Comparison of ENCODE assay signal across 8 mouse cellular contexts in genomic region chr11:98328371-98329069, GRCm38 (mm10). TPM values are rescaled to one million over a fixed set of nuclear protein-coding genes. Genes with fewer than 3 reads are reported as not detected.
DNase-seq lines count a peak whose midpoint lies in the region; ATAC-seq lines count a peak whose summit lies in the region.

No protein-coding gene starts in this region.

- no peaks in the 10 kb centered on the region for H3K36me3 ChIP-seq in liver, embryonic 11.5 days (ENCODE audit: control insufficient read depth, insufficient read depth, low read length)
- H3K36me3 ChIP-seq in embryonic facial prominence, embryonic 12.5 days = no peaks in the 10 kb centered on the region
- no peaks in the 10 kb centered on the region for H3K36me3 ChIP-seq in intestine, embryonic 14.5 days (ENCODE audit: control insufficient read depth, insufficient read depth, low read length)
- no peaks in the 10 kb centered on the region for H3K36me3 ChIP-seq in neural tube, embryonic 13.5 days

- WGBS in liver, embryonic 11.5 days = 2% methylated on average over 53 of the region's 56 CpGs
- under 1% methylated on average over 55 of the region's 56 CpGs for whole genome bisulfite sequencing in embryonic facial prominence, embryonic 12.5 days
- under 1% methylated on average over 49 of the region's 56 CpGs for WGBS in intestine, embryonic 14.5 days
- under 1% methylated on average over 54 of the region's 56 CpGs for WGBS in neural tube, embryonic 13.5 days

- no peak overlapping the region for H3K27ac ChIP-seq in liver, embryonic 11.5 days (ENCODE audit: low read depth, low read length)
- no peak overlapping the region for H3K27ac ChIP-seq in embryonic facial prominence, embryonic 12.5 days
- no peak overlapping the region for H3K27ac ChIP-seq in intestine, embryonic 14.5 days (ENCODE audit: low read depth)
- H3K27ac ChIP-seq in neural tube, embryonic 13.5 days (replicated peaks) = peak overlapping the region; percentile 90

- H3K4me3 ChIP-seq in liver, embryonic 11.5 days (ENCODE audit: low read depth, low read length) = peak overlapping the region; percentile 30
- H3K4me3 ChIP-seq in embryonic facial prominence, embryonic 12.5 days = peak overlapping the region; percentile 22
- no peak overlapping the region for H3K4me3 ChIP-seq in intestine, embryonic 14.5 days (ENCODE audit: low read depth, low read length)
- peak overlapping the region; percentile 47 for H3K4me3 ChIP-seq in neural tube, embryonic 13.5 days

- H3K9me3 ChIP-seq in liver, embryonic 11.5 days (ENCODE audit: control insufficient read depth, low read length) = no peaks in the 10 kb centered on the region
- H3K9me3 ChIP-seq in embryonic facial prominence, embryonic 12.5 days = no peaks in the 10 kb centered on the region
- no peaks in the 10 kb centered on the region for H3K9me3 ChIP-seq in intestine, embryonic 14.5 days (ENCODE audit: control insufficient read depth, low read length)
- H3K9me3 ChIP-seq in neural tube, embryonic 13.5 days = no peaks in the 10 kb centered on the region

- H3K4me1 ChIP-seq in liver, embryonic 11.5 days (replicated peaks; ENCODE audit: control insufficient read depth, insufficient read depth, low read length) = peaks cover 4% of the 10 kb centered on the region; the same call in 1 of the 2 replicates
- H3K4me1 ChIP-seq in embryonic facial prominence, embryonic 12.5 days = peaks cover 17% of the 10 kb centered on the region
- H3K4me1 ChIP-seq in intestine, embryonic 14.5 days (replicated peaks; ENCODE audit: control insufficient read depth, insufficient read depth, low read length) = peaks cover 9% of the 10 kb centered on the region; the same call in 1 of the 2 replicates
- H3K4me1 ChIP-seq in neural tube, embryonic 13.5 days (replicated peaks) = peaks cover 51% of the 10 kb centered on the region

- no peak for DNase-seq in liver, embryonic 11.5 days (ENCODE audit: low spot score)
- no peak for DNase-seq in liver
- peak; percentile 77 for DNase-seq in intestine, embryonic 14.5 days (ENCODE audit: low spot score)
- DNase-seq in gastrocnemius, postnatal 25 days = no peak
- no peak for DNase-seq in ovary, postnatal 36 days (ENCODE audit: low spot score)

- peaks cover 100% of the 10 kb centered on the region for H3K27me3 ChIP-seq in liver, embryonic 11.5 days (replicated peaks; ENCODE audit: control insufficient read depth, insufficient read depth, low read length)
- H3K27me3 ChIP-seq in embryonic facial prominence, embryonic 12.5 days = peaks cover 97% of the 10 kb centered on the region
- H3K27me3 ChIP-seq in intestine, embryonic 14.5 days (replicated peaks; ENCODE audit: control insufficient read depth, insufficient read depth, low read length) = peaks cover 100% of the 10 kb centered on the region
- H3K27me3 ChIP-seq in neural tube, embryonic 13.5 days = peaks cover 98% of the 10 kb centered on the region

- no peak for ATAC-seq in liver, embryonic 11.5 days (replicated peaks; ENCODE audit: low FRiP score)
- no peak for ATAC-seq in embryonic facial prominence, embryonic 12.5 days (ENCODE audit: insufficient number of reproducible peaks, insufficient read depth, low FRiP score, low TSS enrichment)
- no peak for ATAC-seq in intestine, embryonic 14.5 days (replicated peaks; ENCODE audit: low FRiP score, low TSS enrichment, low read depth)
- ATAC-seq in neural tube, embryonic 13.5 days (ENCODE audit: low read depth) = no peak
- ATAC-seq in inflammation-experienced regulatory T-cells, adult 6 months = no peak

- H3K9ac ChIP-seq in liver, embryonic 11.5 days (ENCODE audit: low read depth, low read length) = no peak overlapping the region
- peak overlapping the region; percentile 25 for H3K9ac ChIP-seq in embryonic facial prominence, embryonic 12.5 days
- H3K9ac ChIP-seq in intestine, embryonic 14.5 days (ENCODE audit: low read length) = no peak overlapping the region
- peak overlapping the region; percentile 79 for H3K9ac ChIP-seq in neural tube, embryonic 13.5 days

- H3K4me2 ChIP-seq in liver, embryonic 11.5 days = peak overlapping the region; percentile 40
- peak overlapping the region; percentile 35 for H3K4me2 ChIP-seq in embryonic facial prominence, embryonic 12.5 days (replicated peaks)
- peak overlapping the region; percentile 3; the same call in 1 of the 2 replicates for H3K4me2 ChIP-seq in intestine, embryonic 14.5 days (ENCODE audit: low read length)
- peak overlapping the region; percentile 54 for H3K4me2 ChIP-seq in neural tube, embryonic 13.5 days

RNA-seq across cellular contexts. Expression of gene Neurod2, which starts 0.9 kb away (rescaled TPM):
- polyA plus RNA-seq in liver, embryonic 11.5 days (2014; fragmentation: Nextera tagmentation; extraction: Ambion mirVana) = 0.10 and 0.18 TPM in 2 replicates
- 0.27 and 0.61 TPM in 2 replicates for polyA plus RNA-seq in embryonic facial prominence, embryonic 12.5 days (2016; fragmentation: Nextera tagmentation; extraction: Ambion mirVana)
- 0.05 and 0.07 TPM in 2 replicates for polyA plus RNA-seq in intestine, embryonic 14.5 days (2014; fragmentation: Nextera tagmentation; extraction: Ambion mirVana)
- 26.4 and 27.0 TPM in 2 replicates for polyA plus RNA-seq in neural tube, embryonic 13.5 days (2015; fragmentation: Nextera tagmentation; extraction: Ambion mirVana)
- not detected for total RNA-seq in gastrocnemius, postnatal 25 days (2021)
- polyA plus RNA-seq in inflammation-experienced regulatory T-cells, adult 6 months (2017; shearing (Covaris generic)) = not detected

RNA-seq across cellular contexts. Expression of gene Ppp1r1b, which starts 19.7 kb away (rescaled TPM):
- 0.38 TPM in 1 of 2 replicates, not detected in the other for polyA plus RNA-seq in liver, embryonic 11.5 days (2014; fragmentation: Nextera tagmentation; extraction: Ambion mirVana)
- 0.39 and 1.0 TPM in 2 replicates for polyA plus RNA-seq in embryonic facial prominence, embryonic 12.5 days (2016; fragmentation: Nextera tagmentation; extraction: Ambion mirVana)
- polyA plus RNA-seq in intestine, embryonic 14.5 days (2014; fragmentation: Nextera tagmentation; extraction: Ambion mirVana) = 21.4 and 22.6 TPM in 2 replicates
- 1.7 and 2.1 TPM in 2 replicates for polyA plus RNA-seq in neural tube, embryonic 13.5 days (2015; fragmentation: Nextera tagmentation; extraction: Ambion mirVana)
- total RNA-seq in gastrocnemius, postnatal 25 days (2021) = under 1 TPM in 1 of 2 experiments, not detected in 1; 0.35 TPM
- polyA plus RNA-seq in inflammation-experienced regulatory T-cells, adult 6 months (2017; shearing (Covaris generic)) = not detected

RNA-seq across cellular contexts. Expression of gene Stard3, which starts 29.6 kb away (rescaled TPM):
- 25.3 and 28.9 TPM in 2 replicates for polyA plus RNA-seq in liver, embryonic 11.5 days (2014; fragmentation: Nextera tagmentation; extraction: Ambion mirVana)
- polyA plus RNA-seq in embryonic facial prominence, embryonic 12.5 days (2016; fragmentation: Nextera tagmentation; extraction: Ambion mirVana) = 39.6 and 47.6 TPM in 2 replicates
- 40.5 and 44.8 TPM in 2 replicates for polyA plus RNA-seq in intestine, embryonic 14.5 days (2014; fragmentation: Nextera tagmentation; extraction: Ambion mirVana)
- polyA plus RNA-seq in neural tube, embryonic 13.5 days (2015; fragmentation: Nextera tagmentation; extraction: Ambion mirVana) = 39.7 and 41.1 TPM in 2 replicates
- total RNA-seq in gastrocnemius, postnatal 25 days (2021) = 10 to 100 TPM in 1 of 2 experiments, 1 to 10 TPM in 1; 9.6 to 11.8 TPM
- polyA plus RNA-seq in inflammation-experienced regulatory T-cells, adult 6 months (2017; shearing (Covaris generic)) = 10 to 100 TPM; 38.5 to 42.1 (median 40.3) TPM

RNA-seq across cellular contexts. Expression of gene Tcap, which starts 55.1 kb away (rescaled TPM):
- 0.65 and 0.89 TPM in 2 replicates for polyA plus RNA-seq in liver, embryonic 11.5 days (2014; fragmentation: Nextera tagmentation; extraction: Ambion mirVana)
- polyA plus RNA-seq in embryonic facial prominence, embryonic 12.5 days (2016; fragmentation: Nextera tagmentation; extraction: Ambion mirVana) = 1.5 and 1.7 TPM in 2 replicates
- not detected in 2 replicates for polyA plus RNA-seq in intestine, embryonic 14.5 days (2014; fragmentation: Nextera tagmentation; extraction: Ambion mirVana)
- polyA plus RNA-seq in neural tube, embryonic 13.5 days (2015; fragmentation: Nextera tagmentation; extraction: Ambion mirVana) = 0.42 and 2.1 TPM in 2 replicates
- 1,000 to 10,000 TPM; 2,256 to 3,626 TPM for total RNA-seq in gastrocnemius, postnatal 25 days (2021)
- not detected for polyA plus RNA-seq in inflammation-experienced regulatory T-cells, adult 6 months (2017; shearing (Covaris generic))

RNA-seq across cellular contexts. Expression of gene Pnmt, which starts 57.7 kb away (rescaled TPM):
- 0.53 and 0.88 TPM in 2 replicates for polyA plus RNA-seq in liver, embryonic 11.5 days (2014; fragmentation: Nextera tagmentation; extraction: Ambion mirVana)
- polyA plus RNA-seq in embryonic facial prominence, embryonic 12.5 days (2016; fragmentation: Nextera tagmentation; extraction: Ambion mirVana) = 0.33 TPM in 1 of 2 replicates, not detected in the other
- polyA plus RNA-seq in intestine, embryonic 14.5 days (2014; fragmentation: Nextera tagmentation; extraction: Ambion mirVana) = not detected in 2 replicates
- 0.73 and 0.79 TPM in 2 replicates for polyA plus RNA-seq in neural tube, embryonic 13.5 days (2015; fragmentation: Nextera tagmentation; extraction: Ambion mirVana)
- total RNA-seq in gastrocnemius, postnatal 25 days (2021) = 1 to 10 TPM in 1 of 2 experiments, under 1 TPM in 1; 0.87 to 2.9 TPM
- polyA plus RNA-seq in inflammation-experienced regulatory T-cells, adult 6 months (2017; shearing (Covaris generic)) = not detected

Comparison
In these comparisons a context has a peak if more than half of its experiments do, and no peak if none do; other contexts are left out.
1. H3K4me2 ChIP-seq: peak in every context shown above with its lines; median percentile 54 in neural tube, embryonic 13.5 days; 40 in liver, embryonic 11.5 days; 35 in embryonic facial prominence, embryonic 12.5 days; 3 in intestine, embryonic 14.5 days.
2. H3K9ac ChIP-seq: peak in embryonic facial prominence, embryonic 12.5 days (single experiment) and neural tube, embryonic 13.5 days (single experiment); none in liver, embryonic 11.5 days (single experiment) and intestine, embryonic 14.5 days (single experiment).
3. RNA of gene Neurod2, which starts 0.9 kb away (polyA plus RNA-seq): 26.4 to 27.0 TPM in neural tube, embryonic 13.5 days; 0.27 to 0.61 TPM in embryonic facial prominence, embryonic 12.5 days, 0.10 to 0.18 TPM in liver, embryonic 11.5 days, 0.05 to 0.07 TPM in intestine, embryonic 14.5 days and not detected in inflammation-experienced regulatory T-cells, adult 6 months; every median in the first group is over 10 times any median in the second.